Mouse (Mus musculus) limb, embryonic 11.5 days (tissue): Measurements from ENCODE around the gene Nav1. TPM values are rescaled to one million over a fixed set of nuclear protein-coding genes. Genes with fewer than 3 reads are reported as not detected.

ENCODE experiments used
- ATAC-seq: fragments of 200-750 bp; cut with Nextera tagmentation; 2 replicates; pipeline ENCODE4 v1.8.0; 2017; ENCODE audit warnings: low read depth; ENCODE audit not compliant: insufficient number of reproducible peaks, low FRiP score, low TSS enrichment
- DNase-seq: peaks from one replicate; pipeline ENCODE4 v3.0.0-alpha.2; 2015; ENCODE audit warnings: low spot score
- H3K27ac ChIP-seq: fragments of 300-500 bp; sonication (generic); replicated peaks from 2 replicates; pipeline ENCODE4 v1.5.1; 2014; ENCODE audit warnings: low read depth, mild to moderate bottlenecking, low read length
- H3K27me3 ChIP-seq: fragments of 300-500 bp; sonication (generic); 2 replicates; pipeline ENCODE4 v1.6.1; 2014; ENCODE audit warnings: mild to moderate bottlenecking, low read length, mixed read lengths; ENCODE audit not compliant: control insufficient read depth, insufficient read depth
- H3K36me3 ChIP-seq: fragments of 300-500 bp; sonication (generic); 2 replicates; pipeline ENCODE4 v1.6.1; 2014; ENCODE audit warnings: mild to moderate bottlenecking, low read length, moderate library complexity, mixed read lengths; ENCODE audit not compliant: control insufficient read depth, insufficient read depth
- H3K4me1 ChIP-seq: fragments of 300-500 bp; sonication (generic); 2 replicates; pipeline ENCODE4 v1.6.1; 2014; ENCODE audit warnings: low read length, mixed read lengths; ENCODE audit not compliant: control insufficient read depth, insufficient read depth
- H3K4me2 ChIP-seq: fragments of 300-500 bp; sonication (generic); 2 replicates; pipeline ENCODE4 v1.6.1; 2014; ENCODE audit warnings: low read depth, mild to moderate bottlenecking, moderate library complexity; ENCODE audit not compliant: severe bottlenecking
- H3K4me3 ChIP-seq: fragments of 300-500 bp; sonication (generic); 2 replicates; pipeline ENCODE4 v1.5.1; 2014; ENCODE audit warnings: low read depth, low read length
- H3K9ac ChIP-seq: fragments of 300-500 bp; sonication (generic); 2 replicates; pipeline ENCODE4 v1.6.1; 2014; ENCODE audit warnings: mild to moderate bottlenecking, low read length
- H3K9me3 ChIP-seq: fragments of 300-500 bp; sonication (generic); 2 replicates; pipeline ENCODE4 v1.6.1; 2016; ENCODE audit warnings: low read length; ENCODE audit not compliant: control insufficient read depth
- WGBS: fragments of 180-500 bp; shearing (Covaris S2); extraction: QIAGEN DNeasy Blood & Tissue Kit; methylation state at CpG from one replicate; pipeline ENCODE4 v1.1.7; 2014; 5-methylcytosine and 5-hydroxymethylcytosine counted together
- polyA plus RNA-seq: library from polyadenylated mRNA; unstranded; fragments of >200 nt; fragmentation: Nextera tagmentation; extraction: Ambion mirVana; gene quantifications from 2 replicates; pipeline ENCODE4 v1.2.1, GENCODE M21; 2014

The Nav1 gene
- polyA plus RNA-seq, 1 experiment from 2014 or later, result 16.4 TPM

DNA sequence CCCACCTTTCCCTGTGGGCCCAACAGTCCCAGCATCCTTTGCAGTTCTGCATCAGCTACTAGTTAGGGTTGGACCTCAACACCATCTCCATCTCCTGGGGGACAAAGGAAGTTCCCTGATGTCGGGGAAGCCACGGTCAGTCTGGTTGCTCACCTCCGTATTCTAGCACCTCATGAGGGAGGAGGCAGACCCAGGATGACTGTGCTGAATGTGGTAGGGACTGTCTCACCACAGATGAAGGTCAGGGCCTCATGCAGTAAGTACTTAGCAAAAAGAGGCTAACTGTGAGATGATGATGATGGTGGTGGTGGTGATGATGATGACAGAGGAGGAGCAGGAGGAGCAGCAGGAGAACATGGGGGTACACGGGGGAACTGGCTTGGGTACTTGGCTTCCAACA, 73.0 kb downstream of the Nav1 start:
- no peak for ATAC-seq
- no peaks in the 10 kb centered on the region for H3K36me3 ChIP-seq

DNA sequence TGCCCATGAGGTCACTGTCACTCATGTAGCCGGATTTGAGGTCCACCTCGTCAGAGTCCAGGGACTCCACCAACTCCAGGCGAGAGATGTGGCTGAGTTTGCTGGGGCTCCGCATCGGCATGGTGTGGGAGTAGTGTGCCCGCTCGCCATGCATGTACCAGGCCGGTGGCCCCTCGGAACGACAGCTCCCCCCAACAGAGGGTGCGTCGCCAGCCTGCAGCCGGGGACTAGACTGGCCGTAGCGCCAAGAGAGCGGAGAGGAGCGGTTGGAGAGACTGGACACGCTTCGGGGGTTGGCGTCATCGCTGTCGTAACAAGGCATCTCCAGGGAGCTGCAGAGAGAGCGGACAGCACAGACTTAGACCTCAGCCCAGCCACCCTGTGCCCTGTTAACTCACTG, 74.7 kb downstream of the Nav1 start:
- Histone ChIP-seq H3K4me3 (no peak overlapping the region), H3K9me3 (no peaks in the 10 kb centered on the region), H3K9ac (no peak overlapping the region), H3K4me1 (no peaks in the 10 kb centered on the region), H3K27ac (no peak overlapping the region), H3K4me2 (no peak overlapping the region), H3K27me3 (no peaks in the 10 kb centered on the region), H3K36me3 (no peaks in the 10 kb centered on the region)
- DNase-seq (no peak), ATAC-seq (0 out of 2 replicates have a peak, but pooled peaks have one; percentile 51)
- WGBS, result 94% methylated on average over 23 of the region's 23 CpGs

More for the DNA sequence above, 73.0 kb downstream of the Nav1 start:
- Histone ChIP-seq H3K4me1 (no peaks in the 10 kb centered on the region), H3K27me3 (no peaks in the 10 kb centered on the region), H3K4me2 (no peak overlapping the region), H3K9me3 (no peaks in the 10 kb centered on the region), H3K4me3 (no peak overlapping the region), H3K27ac (no peak overlapping the region), H3K9ac (no peak overlapping the region)
- DNase-seq, result no peak
- 92% methylated on average over 4 of the region's 4 CpGs for whole genome bisulfite sequencing

DNA sequence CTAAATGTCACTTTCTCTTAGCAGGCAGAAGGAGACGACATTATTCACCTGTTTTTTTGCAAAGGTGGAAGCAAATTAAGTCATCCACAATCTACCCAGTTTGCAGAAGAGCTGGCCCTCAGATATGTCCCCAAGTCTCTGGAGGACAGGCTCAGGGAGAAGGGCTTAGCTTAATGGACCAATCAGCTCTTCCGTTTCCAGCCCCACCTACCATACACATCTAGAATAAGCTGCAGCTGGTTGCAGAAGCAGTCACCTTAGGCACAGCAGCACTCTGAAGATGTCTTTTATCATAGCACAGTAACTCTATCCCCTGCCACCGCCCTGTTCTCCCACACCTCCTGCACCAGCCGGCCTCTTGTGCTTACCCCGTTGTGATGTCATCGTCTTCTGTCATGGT, 75.1 kb downstream of the Nav1 start:
- Histone ChIP-seq H3K9me3 (no peaks in the 10 kb centered on the region), H3K4me1 (no peaks in the 10 kb centered on the region), H3K9ac (no peak overlapping the region), H3K4me2 (no peak overlapping the region), H3K27me3 (no peaks in the 10 kb centered on the region), H3K4me3 (no peak overlapping the region), H3K36me3 (no peaks in the 10 kb centered on the region), H3K27ac (no peak overlapping the region)
- 89% methylated on average over 6 of the region's 6 CpGs for WGBS
- DNase-seq, result no peak
- no peak for ATAC-seq

DNA sequence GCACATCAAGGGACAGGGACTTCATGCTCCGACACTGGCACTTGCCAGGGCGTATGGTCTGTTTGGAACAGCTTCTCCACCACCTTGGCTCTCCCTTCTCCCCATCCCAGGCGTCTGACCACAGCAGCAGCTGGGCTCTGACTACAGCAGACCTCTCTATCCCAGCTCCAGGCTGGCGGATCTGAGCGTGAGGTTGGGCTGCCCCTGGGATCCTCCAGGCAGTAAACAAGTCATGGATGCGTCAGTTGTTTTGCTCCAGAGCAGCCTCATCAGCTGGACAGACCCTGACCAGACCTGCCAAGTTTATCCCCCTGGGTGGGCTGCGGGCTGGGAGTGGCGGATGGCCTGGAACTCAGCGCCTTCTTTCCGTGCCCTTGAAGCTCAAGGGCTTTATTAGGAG, 76.0 kb downstream of the Nav1 start:
- H3K36me3 ChIP-seq, result no peaks in the 10 kb centered on the region
- H3K27ac ChIP-seq, result 0 out of 2 replicates have a peak overlapping the region, but pooled peaks have one; percentile 18
- ATAC-seq, result no peak

DNA sequence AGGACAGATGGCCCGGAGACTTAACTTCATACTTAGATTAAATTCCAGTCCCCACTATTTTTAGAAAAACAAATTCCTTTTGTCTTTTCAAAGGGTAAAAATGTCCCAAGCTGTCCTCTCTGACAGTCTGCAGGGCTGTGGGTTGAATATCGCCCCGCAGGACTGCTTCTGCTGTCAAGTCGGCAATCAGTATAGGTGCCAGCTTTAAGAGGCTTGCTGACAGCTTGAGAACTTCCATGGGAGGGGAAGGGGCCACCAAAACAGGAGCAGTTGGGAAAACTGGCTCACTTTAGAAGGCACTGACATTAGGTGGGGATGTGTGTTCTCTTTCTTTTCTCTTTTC, 82.6 kb downstream of the Nav1 start:
- H3K4me1 ChIP-seq, result no peaks in the 10 kb centered on the region
- 62% methylated on average over 4 of the region's 4 CpGs for WGBS
- no peak overlapping the region for H3K4me2 ChIP-seq
- H3K4me3 ChIP-seq, result no peak overlapping the region
- DNase-seq (no peak), ATAC-seq (no peak)
- no peaks in the 10 kb centered on the region for H3K36me3 ChIP-seq
- H3K27me3 ChIP-seq, result no peaks in the 10 kb centered on the region
- no peak overlapping the region for H3K9ac ChIP-seq
- no peak overlapping the region for H3K27ac ChIP-seq
- no peaks in the 10 kb centered on the region; the same call in 1 of the 2 replicates for H3K9me3 ChIP-seq

More for the DNA sequence above, 76.0 kb downstream of the Nav1 start:
- no peaks in the 10 kb centered on the region for H3K9me3 ChIP-seq
- 51% methylated on average over 10 of the region's 10 CpGs for WGBS
- no peaks in the 10 kb centered on the region for H3K27me3 ChIP-seq
- no peak overlapping the region for H3K9ac ChIP-seq
- H3K4me3 ChIP-seq, result no peak overlapping the region
- no peak for DNase-seq
- no peak overlapping the region for H3K4me2 ChIP-seq
- H3K4me1 ChIP-seq, result no peaks in the 10 kb centered on the region

DNA sequence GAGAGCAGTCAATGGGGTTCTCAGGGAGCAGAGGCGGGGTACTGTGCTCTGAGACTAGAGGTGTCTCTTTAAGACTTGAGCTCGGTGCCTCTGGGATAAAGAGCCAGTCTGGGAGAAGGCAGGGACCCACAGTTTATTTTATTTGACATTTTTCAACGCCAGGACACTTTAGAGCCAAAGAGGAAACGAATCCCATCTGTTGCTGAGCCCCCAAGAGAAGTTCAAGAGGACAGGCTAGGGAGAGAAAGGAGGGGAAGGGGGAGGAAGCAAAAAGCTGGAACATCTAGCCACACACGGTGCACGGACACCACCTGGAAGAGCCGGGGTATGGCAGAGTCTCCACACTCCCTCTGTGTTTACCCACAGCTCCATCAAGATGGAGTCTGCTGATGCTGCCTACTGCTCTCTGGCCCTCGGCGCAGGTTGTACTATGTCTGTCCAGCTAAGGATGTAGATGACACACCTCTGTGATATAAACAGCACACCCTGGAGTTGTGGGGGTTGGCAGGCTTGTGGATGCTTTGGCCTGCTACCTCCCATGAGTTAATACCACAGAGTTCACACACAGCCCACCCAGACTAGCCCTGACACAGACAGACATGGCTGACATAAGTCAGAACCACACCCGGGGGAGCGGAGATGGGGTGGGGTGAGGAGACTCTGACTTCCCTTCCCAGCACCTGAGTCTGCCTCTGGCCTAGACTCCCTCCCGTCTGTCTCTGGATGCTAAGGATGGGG, 83.1 kb downstream of the Nav1 start:
- no peak for DNase-seq
- Histone ChIP-seq H3K4me1 (no peaks in the 10 kb centered on the region), H3K4me2 (no peak overlapping the region), H3K36me3 (no peaks in the 10 kb centered on the region), H3K9ac (no peak overlapping the region), H3K27me3 (no peaks in the 10 kb centered on the region), H3K9me3 (no peaks in the 10 kb centered on the region; the same call in 1 of the 2 replicates), H3K27ac (no peak overlapping the region), H3K4me3 (no peak overlapping the region)
- no peak for ATAC-seq
- 61% methylated on average over 12 of the region's 12 CpGs for WGBS

DNA sequence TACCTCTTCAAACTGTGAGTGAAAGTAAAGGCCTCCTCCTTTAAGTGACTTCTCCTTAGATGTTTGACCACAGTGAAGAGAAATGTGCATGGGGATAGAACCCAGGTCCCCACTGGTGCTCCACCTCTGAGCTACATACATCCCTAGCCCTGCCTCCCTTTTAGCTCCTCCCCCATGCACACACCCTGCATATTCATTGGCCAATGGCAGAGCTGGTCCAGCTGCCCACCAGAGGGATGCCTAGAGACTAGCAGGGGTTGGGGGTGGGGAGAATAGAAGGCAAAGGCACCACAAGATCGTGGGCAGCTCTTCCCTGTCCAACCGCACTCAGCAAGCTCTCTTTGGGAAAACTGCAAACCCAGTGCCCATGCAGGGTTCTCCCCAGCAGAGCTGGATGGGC, 83.8 kb downstream of the Nav1 start:
- ATAC-seq, result no peak

DNA sequence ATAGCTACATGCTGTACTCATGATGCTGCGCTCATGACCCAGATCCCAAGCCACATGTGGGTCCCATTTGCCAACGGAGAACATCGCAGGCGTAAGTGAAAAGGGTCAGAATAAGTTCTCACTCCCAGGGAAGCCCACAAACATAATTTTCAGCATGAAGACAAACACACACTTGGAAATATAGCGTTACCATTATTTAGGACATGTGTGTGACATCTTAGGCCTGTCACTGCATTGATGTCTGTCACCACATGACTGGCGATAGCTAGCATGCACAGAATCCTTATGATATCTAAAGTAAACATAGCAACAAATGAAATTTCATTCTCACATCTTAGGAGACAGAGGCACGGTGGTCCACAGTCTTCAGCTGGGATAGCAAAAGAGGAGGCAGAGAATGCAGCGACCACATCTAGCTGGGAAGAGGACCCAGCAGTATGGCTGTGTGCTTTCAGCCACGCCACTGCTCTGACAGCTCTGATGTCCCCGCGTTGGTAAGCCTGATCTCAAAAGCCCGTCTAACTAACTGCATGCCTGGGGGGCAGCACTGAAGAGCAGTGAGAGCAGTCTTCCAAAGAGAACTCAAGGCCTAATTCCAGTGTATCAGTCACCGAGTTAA, 86.4 kb downstream of the Nav1 start:
- DNase-seq (no peak), ATAC-seq (no peak)
- no peak overlapping the region for H3K9ac ChIP-seq
- H3K27ac ChIP-seq, result no peak overlapping the region
- no peaks in the 10 kb centered on the region for H3K36me3 ChIP-seq
- H3K27me3 ChIP-seq, result no peaks in the 10 kb centered on the region
- 85% methylated on average over 13 of the region's 13 CpGs for WGBS
- no peak overlapping the region for H3K4me3 ChIP-seq
- H3K4me1 ChIP-seq, result peaks cover 11% of the 10 kb centered on the region
- H3K4me2 ChIP-seq, result no peak overlapping the region
- H3K9me3 ChIP-seq, result no peaks in the 10 kb centered on the region; the same call in 1 of the 2 replicates

More for the DNA sequence above, 83.8 kb downstream of the Nav1 start:
- Histone ChIP-seq H3K4me1 (no peaks in the 10 kb centered on the region), H3K27me3 (no peaks in the 10 kb centered on the region), H3K27ac (no peak overlapping the region), H3K9me3 (no peaks in the 10 kb centered on the region; the same call in 1 of the 2 replicates), H3K4me3 (no peak overlapping the region), H3K4me2 (no peak overlapping the region), H3K36me3 (no peaks in the 10 kb centered on the region), H3K9ac (no peak overlapping the region)
- 84% methylated on average over 2 of the region's 2 CpGs for WGBS
- no peak for DNase-seq
